Mouse (Mus musculus) hindbrain, embryonic 16.5 days (tissue): ENCODE results near the gene Eif6. TPM values are rescaled to one million over a fixed set of nuclear protein-coding genes. Genes with fewer than 3 reads are reported as not detected.

Experiments used
- ATAC-seq: fragments of 200-750 bp; cut with Nextera tagmentation; 2 replicates; pipeline ENCODE4 v1.8.0; 2017; ENCODE audit warnings: moderate TSS enrichment, moderate library complexity
- H3K27ac ChIP-seq: fragments of 300-500 bp; sonication (generic); 2 replicates; pipeline ENCODE4 v1.5.1; 2014; ENCODE audit warnings: low read depth, mild to moderate bottlenecking, control low read depth, low read length, moderate library complexity
- H3K27me3 ChIP-seq: fragments of 300-500 bp; sonication (generic); replicated peaks from 2 replicates; pipeline ENCODE4 v1.6.1; 2014; ENCODE audit warnings: low read length; ENCODE audit not compliant: control insufficient read depth, insufficient read depth
- H3K36me3 ChIP-seq: fragments of 300-500 bp; sonication (generic); 2 replicates; pipeline ENCODE4 v1.6.1; 2014; ENCODE audit warnings: mild to moderate bottlenecking, low read length, moderate library complexity, mixed read lengths; ENCODE audit not compliant: control insufficient read depth, insufficient read depth
- H3K4me1 ChIP-seq: fragments of 300-500 bp; sonication (generic); 2 replicates; pipeline ENCODE4 v1.6.1; 2014; ENCODE audit warnings: low read depth, low read length; ENCODE audit not compliant: control insufficient read depth, insufficient read depth
- H3K4me2 ChIP-seq: fragments of 300-500 bp; sonication (generic); 2 replicates; pipeline ENCODE4 v1.6.1; 2014; ENCODE audit warnings: mild to moderate bottlenecking, low read length, control low read depth, moderate library complexity
- H3K4me3 ChIP-seq: fragments of 300-500 bp; sonication (generic); 2 replicates; pipeline ENCODE4 v1.5.1; 2014; ENCODE audit warnings: mild to moderate bottlenecking, low read length, control low read depth, moderate library complexity
- H3K9ac ChIP-seq: fragments of 300-500 bp; sonication (generic); 2 replicates; pipeline ENCODE4 v1.6.1; 2014; ENCODE audit warnings: low read depth, mild to moderate bottlenecking, control low read depth, low read length, moderate library complexity
- H3K9me3 ChIP-seq: fragments of 300-500 bp; sonication (generic); 2 replicates; pipeline ENCODE4 v1.6.1; 2014; ENCODE audit warnings: mild to moderate bottlenecking, low read length, moderate library complexity; ENCODE audit not compliant: control insufficient read depth
- WGBS: fragments of 180-500 bp; shearing (Covaris S2); extraction: QIAGEN DNeasy Blood & Tissue Kit; methylation state at CpG from one replicate; pipeline ENCODE4 v1.1.7; 2014; 5-methylcytosine and 5-hydroxymethylcytosine counted together
- polyA plus RNA-seq: library from polyadenylated mRNA; unstranded; fragments of >200 nt; fragmentation: Nextera tagmentation; extraction: Ambion mirVana; gene quantifications from 2 replicates; pipeline ENCODE4 v1.2.1, GENCODE M21; 2015

The Eif6 gene
- polyA plus RNA-seq, 1 experiment from 2014 or later: 151 TPM

DNA sequence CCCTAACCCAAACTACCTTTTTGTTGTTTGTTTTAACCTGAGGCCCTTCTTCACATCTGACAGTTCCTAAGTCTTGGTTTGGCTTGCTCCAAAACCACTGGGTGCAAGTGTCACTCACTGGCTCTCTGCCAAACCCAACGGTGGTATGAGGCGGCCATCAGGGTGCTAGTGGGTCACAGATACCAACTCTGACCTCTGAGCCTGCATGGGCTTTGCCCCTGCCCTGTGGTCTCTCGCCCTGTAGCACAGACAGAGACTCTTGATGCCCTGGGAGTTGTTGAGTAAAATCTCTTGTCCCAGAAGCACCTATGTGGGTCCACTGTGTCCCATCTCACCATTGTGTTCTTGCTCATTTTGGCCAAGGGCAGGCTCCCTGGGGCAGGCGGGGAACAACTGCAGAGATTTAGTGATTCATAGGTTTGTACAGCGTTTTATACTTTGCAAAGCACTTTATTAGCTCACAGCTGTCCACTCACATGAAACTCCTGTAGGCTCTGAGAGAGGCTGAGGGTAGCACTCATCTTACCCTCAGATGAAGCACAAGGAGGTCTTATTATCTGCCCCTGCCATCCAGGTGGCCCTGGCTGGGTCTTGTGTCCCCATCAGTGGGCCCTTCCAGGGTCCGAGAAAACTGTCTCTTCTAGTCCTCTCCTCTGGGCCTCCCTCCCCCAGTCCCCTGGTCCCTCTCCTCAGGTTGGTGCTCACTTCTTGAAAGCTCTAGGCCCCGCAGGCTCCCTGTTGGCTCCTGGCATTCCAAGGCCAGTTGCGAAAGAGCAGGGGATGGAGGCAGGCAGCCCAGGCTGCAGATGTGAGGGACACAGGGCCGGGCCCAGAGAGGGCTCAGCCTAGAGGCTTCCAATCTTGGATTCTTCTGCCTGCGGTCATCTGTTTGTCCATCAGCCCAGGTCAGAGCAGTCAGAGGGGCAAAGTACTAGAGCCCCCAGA, 9.2 kb downstream of the Eif6 start:
- H3K4me3 ChIP-seq: peak overlapping the region; percentile 58
- peaks cover 12% of the 10 kb centered on the region; the same call in 1 of the 2 replicates for H3K36me3 ChIP-seq

GRCm38 (mm10) chr2:155816179-155816578, 10.5 kb downstream of the Eif6 start:
- Histone ChIP-seq H3K27me3 (no peaks in the 10 kb centered on the region), H3K4me2 (no peak overlapping the region), H3K4me1 (peaks cover 12% of the 10 kb centered on the region), H3K4me3 (no peak overlapping the region), H3K9ac (no peak overlapping the region), H3K9me3 (no peaks in the 10 kb centered on the region), H3K27ac (no peak overlapping the region), H3K36me3 (0 out of 2 replicates have a peak, but pooled peaks cover 8% of the 10 kb centered on the region)
- ATAC-seq: no peak
- 100% methylated on average over 1 of the region's 1 CpGs for WGBS

More for the DNA sequence above, 9.2 kb downstream of the Eif6 start:
- peaks cover 12% of the 10 kb centered on the region for H3K4me1 ChIP-seq
- no peaks in the 10 kb centered on the region for H3K9me3 ChIP-seq
- peak overlapping the region; percentile 93 for H3K4me2 ChIP-seq
- H3K27me3 ChIP-seq: no peaks in the 10 kb centered on the region
- H3K9ac ChIP-seq: peak overlapping the region; percentile 80
- ATAC-seq: no peak
- no peak overlapping the region for H3K27ac ChIP-seq
- WGBS: 81% methylated on average over 10 of the region's 10 CpGs

- Histone ChIP-seq H3K9me3 (no peaks in the 10 kb centered on the region), H3K36me3 (peaks cover 19% of the 10 kb centered on the region), H3K4me2 (no peak overlapping the region), H3K27me3 (no peaks in the 10 kb centered on the region), H3K4me3 (no peak overlapping the region), H3K9ac (no peak overlapping the region), H3K27ac (no peak overlapping the region), H3K4me1 (peaks cover 12% of the 10 kb centered on the region)
- ATAC-seq: no peak
- WGBS: 32% methylated on average over 5 of the region's 5 CpGs
Observed at GRCm38 (mm10) chr2:155814829-155815228, 11.9 kb downstream of the Eif6 start.

GRCm38 (mm10) chr2:155812637-155813036, 14.1 kb downstream of the Eif6 start:
- Histone ChIP-seq H3K36me3 (peaks cover 19% of the 10 kb centered on the region), H3K27me3 (no peaks in the 10 kb centered on the region), H3K4me1 (no peaks in the 10 kb centered on the region), H3K4me2 (no peak overlapping the region), H3K9ac (no peak overlapping the region), H3K27ac (no peak overlapping the region), H3K9me3 (no peaks in the 10 kb centered on the region), H3K4me3 (no peak overlapping the region)
- ATAC-seq: no peak
- 73% methylated on average over 4 of the region's 4 CpGs for WGBS

DNA sequence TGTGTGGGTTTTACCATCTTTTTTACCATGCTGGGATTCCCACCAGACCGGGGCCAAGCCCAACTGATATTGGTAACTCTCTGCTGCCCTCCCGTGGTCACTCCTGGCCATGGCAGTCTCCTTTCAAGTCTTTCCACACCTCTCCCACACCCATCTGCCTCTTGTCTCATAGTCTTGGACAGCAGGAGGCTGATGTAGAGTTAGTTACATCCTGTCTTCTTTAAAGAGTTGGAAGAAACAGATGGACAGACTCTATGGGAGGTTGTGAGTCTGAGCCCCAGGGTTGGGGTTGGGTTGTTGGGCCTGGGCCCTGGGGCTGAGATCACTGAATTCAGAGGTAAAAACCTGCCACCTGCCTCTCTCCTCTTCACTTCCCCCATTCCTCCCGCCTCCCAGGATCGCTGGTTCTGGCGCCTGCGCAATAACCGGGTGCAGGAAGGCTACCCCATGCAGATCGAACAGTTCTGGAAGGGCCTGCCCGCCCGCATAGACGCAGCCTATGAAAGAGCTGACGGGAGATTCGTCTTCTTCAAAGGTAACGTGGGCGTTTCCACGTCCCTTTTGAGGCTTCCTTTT, 14.8 kb downstream of the Eif6 start:
- Histone ChIP-seq H3K4me3 (no peak overlapping the region), H3K9ac (no peak overlapping the region), H3K4me1 (no peaks in the 10 kb centered on the region), H3K9me3 (no peaks in the 10 kb centered on the region), H3K27me3 (no peaks in the 10 kb centered on the region), H3K4me2 (no peak overlapping the region), H3K36me3 (peaks cover 19% of the 10 kb centered on the region), H3K27ac (no peak overlapping the region)
- 33% methylated on average over 16 of the region's 16 CpGs for WGBS
- no peak for ATAC-seq

- Histone ChIP-seq H3K27ac (no peak overlapping the region), H3K36me3 (peaks cover 14% of the 10 kb centered on the region), H3K9ac (no peak overlapping the region), H3K4me3 (no peak overlapping the region), H3K4me1 (no peaks in the 10 kb centered on the region; the same call in 1 of the 2 replicates), H3K9me3 (no peaks in the 10 kb centered on the region), H3K27me3 (no peaks in the 10 kb centered on the region), H3K4me2 (no peak overlapping the region)
- 94% methylated on average over 4 of the region's 4 CpGs for WGBS
- no peak for ATAC-seq
Observed at GRCm38 (mm10) chr2:155809620-155810019, 17.1 kb downstream of the Eif6 start.

GRCm38 (mm10) chr2:155807408-155807807, 19.3 kb downstream of the Eif6 start:
- Histone ChIP-seq H3K27ac (no peak overlapping the region), H3K27me3 (no peaks in the 10 kb centered on the region), H3K9ac (no peak overlapping the region), H3K4me2 (no peak overlapping the region), H3K36me3 (peaks cover 12% of the 10 kb centered on the region), H3K9me3 (no peaks in the 10 kb centered on the region), H3K4me3 (no peak overlapping the region), H3K4me1 (no peaks in the 10 kb centered on the region; the same call in 1 of the 2 replicates)
- no peak for ATAC-seq
- WGBS: 70% methylated on average over 4 of the region's 4 CpGs

DNA sequence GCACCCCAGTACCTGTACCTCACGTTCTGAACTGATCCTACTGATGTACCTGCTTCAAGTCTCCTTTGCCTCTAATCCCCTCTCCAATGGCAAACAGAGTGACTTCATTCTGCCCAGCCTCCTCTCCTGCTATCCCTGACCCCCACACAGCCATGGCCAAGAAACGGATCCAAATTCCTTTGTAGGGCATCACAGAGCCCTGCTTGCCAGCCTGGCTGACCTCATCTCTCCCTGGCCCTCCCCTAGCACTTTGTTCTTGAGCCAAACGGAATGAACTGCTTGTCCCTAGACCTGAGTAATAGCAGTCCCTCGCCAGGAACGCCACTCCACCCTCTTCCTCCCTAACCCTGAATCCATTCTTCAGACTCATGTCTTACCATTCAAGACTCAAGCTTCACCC, 20.2 kb downstream of the Eif6 start:
- Histone ChIP-seq H3K9ac (no peak overlapping the region), H3K27ac (no peak overlapping the region), H3K4me2 (no peak overlapping the region), H3K36me3 (peaks cover 12% of the 10 kb centered on the region), H3K4me1 (no peaks in the 10 kb centered on the region; the same call in 1 of the 2 replicates), H3K9me3 (no peaks in the 10 kb centered on the region), H3K27me3 (no peaks in the 10 kb centered on the region), H3K4me3 (no peak overlapping the region)
- ATAC-seq: no peak
- 73% methylated on average over 5 of the region's 5 CpGs for WGBS

DNA sequence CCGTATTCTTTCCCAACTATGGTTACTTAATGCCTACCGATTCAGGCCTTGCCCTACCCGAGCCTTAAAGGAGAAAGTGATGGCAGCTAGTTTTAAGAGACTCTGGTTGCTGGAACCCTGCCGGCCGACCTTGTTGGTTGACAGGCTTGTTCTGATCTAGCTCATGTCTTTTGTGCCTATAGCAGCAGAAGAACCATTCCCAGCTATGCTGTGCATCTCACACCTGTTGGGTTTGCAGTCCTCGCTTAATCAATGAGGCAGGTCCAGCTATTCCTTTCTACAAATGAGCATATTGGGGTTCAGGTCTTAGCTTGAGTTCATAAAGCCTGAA, 20.8 kb downstream of the Eif6 start:
- H3K4me1 ChIP-seq: no peaks in the 10 kb centered on the region; the same call in 1 of the 2 replicates
- peaks cover 9% of the 10 kb centered on the region for H3K36me3 ChIP-seq
- H3K9me3 ChIP-seq: no peaks in the 10 kb centered on the region
- H3K27me3 ChIP-seq: no peaks in the 10 kb centered on the region
- no peak overlapping the region for H3K4me2 ChIP-seq
- no peak overlapping the region for H3K9ac ChIP-seq
- 84% methylated on average over 6 of the region's 6 CpGs for WGBS
- ATAC-seq: no peak
- H3K27ac ChIP-seq: no peak overlapping the region
- no peak overlapping the region for H3K4me3 ChIP-seq
